Mouse (Mus musculus): ENCODE measurements around the gene Tns1. TPM values are rescaled to one million over a fixed set of nuclear protein-coding genes. Genes with fewer than 3 reads are reported as not detected.

Gene Tns1
- total and polyA plus RNA-seq, 3 experiments, result 0.11 TPM; not detected in 2

DNA sequence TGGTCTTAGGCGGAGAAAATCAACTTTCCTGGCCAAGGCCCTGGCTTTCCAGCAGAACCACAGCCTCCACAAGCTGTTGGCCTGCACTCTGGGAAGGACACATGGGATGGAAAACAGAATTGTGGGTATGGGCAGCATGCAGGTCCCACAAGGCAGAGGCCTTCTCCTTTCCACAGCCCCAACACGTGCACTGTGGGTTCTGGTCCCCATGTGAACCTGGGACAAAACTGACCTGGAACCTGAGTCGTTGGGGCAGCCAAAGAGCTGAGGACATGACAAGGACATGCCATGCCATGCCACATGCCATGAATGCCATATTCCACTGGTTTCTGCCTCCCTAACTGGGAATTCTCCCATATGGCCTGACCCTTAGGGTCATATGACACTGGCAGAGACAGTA is 263.8 kb downstream of the Tns1 start:
- H3K9ac ChIP-seq (ENCODE audit: control insufficient read depth, low read depth, low read length, poor library complexity, severe bottlenecking), result no peak overlapping the region
- no peak for DNase-seq (ENCODE audit: low read depth, low spot score)
- no peak for TF ChIP-seq RAD21 (IDR thresholded peaks at IDR 0.05; ENCODE audit: low read depth, low read length)
- no peak for TF ChIP-seq RCOR1 (IDR thresholded peaks at IDR 0.05; ENCODE audit: low read depth, low read length)
- TF ChIP-seq JUND (IDR thresholded peaks at IDR 0.05; ENCODE audit: low read depth, low read length), result no peak
- no peak for TF ChIP-seq MAX (IDR thresholded peaks at IDR 0.05; ENCODE audit: low read length)
- TF ChIP-seq SIN3A (IDR thresholded peaks at IDR 0.05; ENCODE audit: low read length), result no peak
- no peak for TF ChIP-seq CHD2 (IDR thresholded peaks at IDR 0.05; ENCODE audit: low read length)
- H3K4me1 ChIP-seq (ENCODE audit: control insufficient read depth in 1 of 2, insufficient read depth in 2 of 2, low read length in 2 of 2), result no peaks in the 10 kb centered on the region
- no peaks in the 10 kb centered on the region for H3K36me3 ChIP-seq (ENCODE audit: control insufficient read depth in 1 of 2, insufficient read depth in 2 of 2, low read length in 2 of 2)
- H3K4me3 ChIP-seq (ENCODE audit: control insufficient read depth in 1 of 2, insufficient read depth in 1 of 2, low read depth in 2 of 2, low read length in 2 of 2), result no peak overlapping the region
- no peak overlapping the region for H3K27ac ChIP-seq (ENCODE audit: control insufficient read depth, low read depth, low read length)
- H3K27me3 ChIP-seq (ENCODE audit: control insufficient read depth in 1 of 2, insufficient read depth in 2 of 2, low read length in 2 of 2), result no peaks in the 10 kb centered on the region
- no peaks in the 10 kb centered on the region for H3K79me2 ChIP-seq (ENCODE audit: control insufficient read depth, insufficient read depth, low read length, poor library complexity)
- H3K9me3 ChIP-seq (replicated peaks; ENCODE audit: insufficient read depth, low read length), result no peaks in the 10 kb centered on the region

Other genes starting within 250 kb of the Tns1 start
- 0.04 TPM in 1 of 2 replicates, not detected in the other for gene Rufy4, start 1.1 kb upstream of the Tns1 start, total RNA-seq (2012; rRNA removed)
- gene Rufy4, start 1.1 kb upstream of the Tns1 start, polyA plus RNA-seq (2012; ENCODE audit: insufficient read depth in 1 of 2, insufficient read length in 2 of 2, low read depth in 1 of 2, low replicate concordance in 2 of 2, missing spikeins in 1 of 2), result under 1 TPM in 1 of 2 experiments, not detected in 1; 0.10 TPM
- 0.92 and 1.7 TPM in 2 replicates for gene Cxcr2, start 29.5 kb upstream of the Tns1 start, total RNA-seq (2012; rRNA removed)
- under 1 TPM in 1 of 2 experiments, not detected in 1; 0.11 TPM for gene Cxcr2, start 29.5 kb upstream of the Tns1 start, polyA plus RNA-seq (2012; ENCODE audit: insufficient read depth in 1 of 2, insufficient read length in 2 of 2, low read depth in 1 of 2, low replicate concordance in 2 of 2, missing spikeins in 1 of 2)
- gene Cxcr1, start 70.2 kb upstream of the Tns1 start, total RNA-seq (2012; rRNA removed), result not detected in 2 replicates
- not detected for gene Cxcr1, start 70.2 kb upstream of the Tns1 start, polyA plus RNA-seq (2012; ENCODE audit: insufficient read depth in 1 of 2, insufficient read length in 2 of 2, low read depth in 1 of 2, low replicate concordance in 2 of 2, missing spikeins in 1 of 2)
- gene Arpc2, start 111.6 kb upstream of the Tns1 start, total RNA-seq (2012; rRNA removed), result 141 and 166 TPM in 2 replicates
- gene Arpc2, start 111.6 kb upstream of the Tns1 start, polyA plus RNA-seq (2012; ENCODE audit: insufficient read depth in 1 of 2, insufficient read length in 2 of 2, low read depth in 1 of 2, low replicate concordance in 2 of 2, missing spikeins in 1 of 2), result 100 to 1,000 TPM; 108 to 423 TPM
- gene Gpbar1, start 154.1 kb upstream of the Tns1 start, total RNA-seq (2012; rRNA removed), result 0.16 TPM in 1 of 2 replicates, not detected in the other
- not detected for gene Gpbar1, start 154.1 kb upstream of the Tns1 start, polyA plus RNA-seq (2012; ENCODE audit: insufficient read depth in 1 of 2, insufficient read length in 2 of 2, low read depth in 1 of 2, low replicate concordance in 2 of 2, missing spikeins in 1 of 2)
- 107 and 108 TPM in 2 replicates for gene Aamp, start 160.3 kb upstream of the Tns1 start, total RNA-seq (2012; rRNA removed)
- gene Aamp, start 160.3 kb upstream of the Tns1 start, polyA plus RNA-seq (2012; ENCODE audit: insufficient read depth in 1 of 2, insufficient read length in 2 of 2, low read depth in 1 of 2, low replicate concordance in 2 of 2, missing spikeins in 1 of 2), result 100 to 1,000 TPM in 1 of 2 experiments, not detected in 1; 169 TPM
- 48.2 and 52.5 TPM in 2 replicates for gene Pnkd, start 160.5 kb upstream of the Tns1 start, total RNA-seq (2012; rRNA removed)
- 10 to 100 TPM in 1 of 2 experiments, not detected in 1; 64.2 TPM for gene Pnkd, start 160.5 kb upstream of the Tns1 start, polyA plus RNA-seq (2012; ENCODE audit: insufficient read depth in 1 of 2, insufficient read length in 2 of 2, low read depth in 1 of 2, low replicate concordance in 2 of 2, missing spikeins in 1 of 2)
- gene Tmbim1, start 181.2 kb upstream of the Tns1 start, total RNA-seq (2012; rRNA removed), result 10.3 and 13.0 TPM in 2 replicates
- gene Tmbim1, start 181.2 kb upstream of the Tns1 start, polyA plus RNA-seq (2012; ENCODE audit: insufficient read depth in 1 of 2, insufficient read length in 2 of 2, low read depth in 1 of 2, low replicate concordance in 2 of 2, missing spikeins in 1 of 2), result 10 to 100 TPM in 1 of 2 experiments, not detected in 1; 20.8 TPM
- gene Catip, start 237.7 kb upstream of the Tns1 start, total RNA-seq (2012; rRNA removed), result 0.08 TPM in 1 of 2 replicates, not detected in the other
- under 1 TPM in 1 of 2 experiments, not detected in 1; 0.08 TPM for gene Catip, start 237.7 kb upstream of the Tns1 start, polyA plus RNA-seq (2012; ENCODE audit: insufficient read depth in 1 of 2, insufficient read length in 2 of 2, low read depth in 1 of 2, low replicate concordance in 2 of 2, missing spikeins in 1 of 2)